Mouse (Mus musculus): Measurements from ENCODE around the gene Pam.

DNA sequence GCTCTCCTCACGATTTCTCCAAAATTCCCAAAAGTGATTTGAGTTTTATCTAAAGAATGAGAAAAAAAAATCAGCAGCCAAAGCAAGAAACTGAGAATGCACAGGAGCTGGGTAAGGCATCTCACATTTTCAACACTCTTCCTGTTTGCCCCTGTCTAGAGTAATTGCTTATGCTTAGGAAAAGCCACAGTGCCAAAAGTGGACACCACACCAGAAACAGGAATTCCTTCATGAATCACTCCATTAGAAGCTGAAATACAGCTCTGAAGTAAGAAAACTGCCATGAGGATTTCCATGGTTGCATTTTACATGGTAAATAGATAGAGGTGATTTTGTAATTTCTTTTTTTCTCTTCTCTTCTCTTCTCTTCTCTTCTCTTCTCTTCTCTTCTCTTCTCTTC lies 36.0 kb downstream of the Pam start:
- TF ChIP-seq POLR2A (IDR thresholded peaks at IDR 0.05; ENCODE audit: borderline replicate concordance, low read depth, low read length): no peak
- no peak for TF ChIP-seq CTCF (IDR thresholded peaks at IDR 0.05; ENCODE audit: low read depth, low read length)
